8 mouse cellular contexts compared by ENCODE assay signal in genomic region chr17:27513279-27513915, GRCm38 (mm10). TPM values are rescaled to one million over a fixed set of nuclear protein-coding genes. Genes with fewer than 3 reads are reported as not detected.
DNase-seq lines count a peak whose midpoint lies in the region; ATAC-seq and TF ChIP-seq lines count a peak whose summit lies in the region.

No protein-coding gene starts in this region.

- no peaks in the 10 kb centered on the region for H3K9me3 ChIP-seq in kidney, postnatal 0 days (replicated peaks; ENCODE audit: low read length)
- no peaks in the 10 kb centered on the region for H3K9me3 ChIP-seq in forebrain, embryonic 13.5 days (replicated peaks)
- H3K9me3 ChIP-seq in liver, postnatal 0 days (ENCODE audit: low read length): no peaks in the 10 kb centered on the region

- no peak overlapping the region for H3K27ac ChIP-seq in kidney, postnatal 0 days
- no peak overlapping the region for H3K27ac ChIP-seq in brown adipose tissue, adult 24 weeks (replicated peaks; ENCODE audit: low read depth, low read length)
- H3K27ac ChIP-seq in forebrain, embryonic 13.5 days: no peak overlapping the region
- H3K27ac ChIP-seq in liver, postnatal 0 days (ENCODE audit: low read depth): no peak overlapping the region

- TF ChIP-seq CTCF in kidney, postnatal 0 days (IDR thresholded peaks at IDR 0.05; ENCODE audit: low read depth): no peak
- TF ChIP-seq CTCF in liver, postnatal 0 days (IDR thresholded peaks at IDR 0.05; ENCODE audit: low read depth): no peak

- no peak for TF ChIP-seq EP300 in liver, postnatal 0 days (IDR thresholded peaks at IDR 0.05; ENCODE audit: low read depth)

- H3K9ac ChIP-seq in kidney, postnatal 0 days (ENCODE audit: low read depth, low read length): peak overlapping the region; percentile 52
- peak overlapping the region; percentile 75 for H3K9ac ChIP-seq in forebrain, embryonic 13.5 days
- no peak overlapping the region for H3K9ac ChIP-seq in liver, postnatal 0 days (replicated peaks)

- no peak for ATAC-seq in kidney, postnatal 0 days (replicated peaks; ENCODE audit: low FRiP score, low read depth)
- peak; percentile 48; the same call in 1 of the 2 replicates for ATAC-seq in forebrain, embryonic 13.5 days
- ATAC-seq in liver, postnatal 0 days: no peak

- peaks cover 10% of the 10 kb centered on the region; the same call in 1 of the 2 replicates for H3K4me1 ChIP-seq in kidney, postnatal 0 days (replicated peaks; ENCODE audit: insufficient read depth, low read length)
- H3K4me1 ChIP-seq in brown adipose tissue, adult 24 weeks (ENCODE audit: control insufficient read depth, insufficient read depth, insufficient read length, low read length): no peaks in the 10 kb centered on the region
- H3K4me1 ChIP-seq in forebrain, embryonic 13.5 days: peaks cover 49% of the 10 kb centered on the region
- H3K4me1 ChIP-seq in liver, postnatal 0 days (ENCODE audit: insufficient read depth): peaks cover 7% of the 10 kb centered on the region; the same call in 1 of the 2 replicates

- H3K36me3 ChIP-seq in kidney, postnatal 0 days (ENCODE audit: insufficient read depth, low read length): no peaks in the 10 kb centered on the region
- H3K36me3 ChIP-seq in forebrain, embryonic 13.5 days (ENCODE audit: poor library complexity, severe bottlenecking): no peaks in the 10 kb centered on the region
- no peaks in the 10 kb centered on the region for H3K36me3 ChIP-seq in liver, postnatal 0 days (replicated peaks; ENCODE audit: insufficient read depth, low read length)

- no peak for DNase-seq in kidney, postnatal 0 days (ENCODE audit: low spot score)
- no peak for DNase-seq in kidney, adult 11 months
- no peak for DNase-seq in liver, postnatal 0 days
- DNase-seq in thymus, postnatal 36 days: peak; percentile 24 to 48
- DNase-seq in urinary bladder, adult 18-20 months (ENCODE audit: low spot score in 2 of 2): no peak
- DNase-seq in urinary bladder, postnatal 4 days (ENCODE audit: low spot score in 2 of 2): no peak

- H3K4me3 ChIP-seq in kidney, postnatal 0 days (replicated peaks; ENCODE audit: low read depth, low read length): peak overlapping the region; percentile 54
- H3K4me3 ChIP-seq in brown adipose tissue, adult 24 weeks (ENCODE audit: insufficient read depth, low read depth, low read length): peak overlapping the region; percentile 44
- H3K4me3 ChIP-seq in forebrain, embryonic 13.5 days: peak overlapping the region; percentile 58
- peak overlapping the region; percentile 40 for H3K4me3 ChIP-seq in liver, postnatal 0 days (ENCODE audit: low read depth, low read length)

- peaks cover 64% of the 10 kb centered on the region for H3K27me3 ChIP-seq in kidney, postnatal 0 days (ENCODE audit: insufficient read depth, low read length)
- H3K27me3 ChIP-seq in forebrain, embryonic 13.5 days: peaks cover 94% of the 10 kb centered on the region
- peaks cover 60% of the 10 kb centered on the region for H3K27me3 ChIP-seq in liver, postnatal 0 days (ENCODE audit: insufficient read depth, low read length)

- H3K4me2 ChIP-seq in kidney, postnatal 0 days (ENCODE audit: low read length): peak overlapping the region; percentile 98
- H3K4me2 ChIP-seq in forebrain, embryonic 13.5 days: peak overlapping the region; percentile 96
- H3K4me2 ChIP-seq in liver, postnatal 0 days (ENCODE audit: low read depth, low read length): peak overlapping the region; percentile 72

- WGBS in kidney, postnatal 0 days: under 1% methylated on average over 37 of the region's 66 CpGs
- WGBS in forebrain, embryonic 13.5 days: 2% methylated on average over 51 of the region's 66 CpGs
- WGBS in liver, postnatal 0 days (ENCODE audit: insufficient replicate concordance): 4% methylated on average over 29 of the region's 66 CpGs

RNA-seq across cellular contexts. Expression of gene Grm4, which starts 7.8 kb away (rescaled TPM):
- 1.1 and 1.3 TPM in 2 replicates for polyA plus RNA-seq in kidney, postnatal 0 days (2015; fragmentation: Nextera tagmentation; extraction: Ambion mirVana)
- not detected in 2 replicates for polyA plus RNA-seq in brown adipose tissue, adult 24 weeks (2012; ENCODE audit: insufficient read depth, insufficient read length, missing spikeins)
- polyA plus RNA-seq in forebrain, embryonic 13.5 days (2015; fragmentation: Nextera tagmentation; extraction: Ambion mirVana): 2.2 and 2.4 TPM in 2 replicates
- not detected in 2 replicates for polyA plus RNA-seq in liver, postnatal 0 days (2015; fragmentation: Nextera tagmentation; extraction: Ambion mirVana)

RNA-seq across cellular contexts. Expression of gene Hmga1, which starts 42.9 kb away (rescaled TPM):
- 131 and 136 TPM in 2 replicates for polyA plus RNA-seq in kidney, postnatal 0 days (2015; fragmentation: Nextera tagmentation; extraction: Ambion mirVana)
- 10.2 TPM in 1 of 2 replicates, not detected in the other for polyA plus RNA-seq in brown adipose tissue, adult 24 weeks (2012; ENCODE audit: insufficient read depth, insufficient read length, missing spikeins)
- 147 and 165 TPM in 2 replicates for polyA plus RNA-seq in forebrain, embryonic 13.5 days (2015; fragmentation: Nextera tagmentation; extraction: Ambion mirVana)
- polyA plus RNA-seq in liver, postnatal 0 days (2015; fragmentation: Nextera tagmentation; extraction: Ambion mirVana): 64.0 and 64.9 TPM in 2 replicates

RNA-seq across cellular contexts. Expression of gene AI413582, which starts 52.2 kb away (rescaled TPM):
- 34.5 and 35.6 TPM in 2 replicates for polyA plus RNA-seq in kidney, postnatal 0 days (2015; fragmentation: Nextera tagmentation; extraction: Ambion mirVana)
- 11.1 and 15.6 TPM in 2 replicates for polyA plus RNA-seq in brown adipose tissue, adult 24 weeks (2012; ENCODE audit: insufficient read depth, insufficient read length, missing spikeins)
- polyA plus RNA-seq in forebrain, embryonic 13.5 days (2015; fragmentation: Nextera tagmentation; extraction: Ambion mirVana): 22.2 and 25.2 TPM in 2 replicates
- polyA plus RNA-seq in liver, postnatal 0 days (2015; fragmentation: Nextera tagmentation; extraction: Ambion mirVana): 15.0 and 16.7 TPM in 2 replicates

Comparison
In these comparisons a context has a peak if more than half of its experiments do, and no peak if none do; other contexts are left out.
1. DNase-seq: peak in thymus, postnatal 36 days (2 of 2); none in kidney, postnatal 0 days (single experiment), kidney, adult 11 months (single experiment), liver, postnatal 0 days (single experiment), urinary bladder, adult 18-20 months (0 of 2) and urinary bladder, postnatal 4 days (0 of 2).
2. Peak in every context shown above with its lines, with median percentiles within 50 percentile points of each other: H3K4me2 ChIP-seq and H3K4me3 ChIP-seq.